Mouse (Mus musculus) CH12.LX (cell line): ENCODE data around the gene Cyth3. TPM values are rescaled to one million over a fixed set of nuclear protein-coding genes. Genes with fewer than 3 reads are reported as not detected.

Experiments used
- DNase-seq: peaks from one replicate; pipeline ENCODE4 v3.0.0-alpha.2; 2013; ENCODE audit errors: extremely low read depth
- H3K27ac ChIP-seq: 2 replicates; pipeline ENCODE4 v1.5.1; 2012; ENCODE audit warnings: low read depth, mild to moderate bottlenecking, control low read depth, moderate library complexity; ENCODE audit not compliant: insufficient read depth
- H3K27me3 ChIP-seq: replicated peaks from 2 replicates; pipeline ENCODE3; 2012; ENCODE audit warnings: inconsistent platforms
- H3K36me3 ChIP-seq, 2 experiments: replicated peaks in 1 of 2; 2 replicates each; pipeline versions ENCODE3 to v1.6.1; 2012; ENCODE audit warnings: inconsistent platforms in 1 of 2, low read length in 1 of 2, mild to moderate bottlenecking in 1 of 2, mixed read lengths in 1 of 2, moderate library complexity in 1 of 2; ENCODE audit not compliant: control insufficient read depth in 1 of 2, insufficient read depth in 1 of 2
- H3K4me1 ChIP-seq, 2 experiments: 2 replicates each; pipeline ENCODE4 v1.6.1; 2012; ENCODE audit warnings: inconsistent platforms in 1 of 2, moderate library complexity in 1 of 2; ENCODE audit not compliant: insufficient read depth in 2 of 2, control insufficient read depth in 1 of 2
- H3K4me2 ChIP-seq: 2 replicates; pipeline ENCODE4 v1.6.1; 2012; ENCODE audit warnings: low read depth, mild to moderate bottlenecking, control low read depth; ENCODE audit not compliant: poor library complexity, insufficient read depth, severe bottlenecking
- H3K4me3 ChIP-seq, 3 experiments: fragments of 150-350 bp in 1 of 3; sonication (generic) in 1 of 3; replicated peaks in 1 of 3; 2 replicates each; pipeline versions ENCODE3 to v1.5.1; 2011 to 2012; ENCODE audit warnings: low read depth in 2 of 3, low read length in 2 of 3, mild to moderate bottlenecking in 2 of 3, moderate library complexity in 2 of 3, control low read depth in 1 of 3, improper control_type of control experiment in 1 of 3, inconsistent platforms in 1 of 3, mixed read lengths in 1 of 3; ENCODE audit not compliant: poor library complexity in 1 of 3
- H3K79me2 ChIP-seq: replicated peaks from 2 replicates; pipeline ENCODE4 v1.6.1; 2012; ENCODE audit warnings: mild to moderate bottlenecking, moderate library complexity; ENCODE audit not compliant: control insufficient read depth, poor library complexity, insufficient read depth, severe bottlenecking; ENCODE audit errors: extremely low read depth
- H3K9ac ChIP-seq: 2 replicates; pipeline ENCODE4 v1.6.1; 2012; ENCODE audit warnings: low read depth, mild to moderate bottlenecking, control low read depth, moderate library complexity; ENCODE audit not compliant: insufficient read depth
- H3K9me3 ChIP-seq: replicated peaks from 2 replicates; pipeline ENCODE3; 2012; ENCODE audit warnings: low read length, inconsistent platforms, mixed read lengths
- BHLHE40 ChIP-seq: IDR thresholded peaks from 2 replicates; pipeline ENCODE4 v1.6.1; 2011; ENCODE audit warnings: mild to moderate bottlenecking, low read depth, low read length, improper control_type of control experiment
- CHD1 ChIP-seq: IDR thresholded peaks from 2 replicates; pipeline ENCODE4 v1.6.1; 2012; ENCODE audit warnings: low read depth, low read length, improper control_type of control experiment, inconsistent platforms
- CHD2 ChIP-seq: IDR thresholded peaks from 2 replicates; pipeline ENCODE4 v1.6.1; 2011; ENCODE audit warnings: low read length, improper control_type of control experiment
- CTCF ChIP-seq, 2 experiments: IDR thresholded peaks in 1 of 2; conservative IDR thresholded peaks in 1 of 2; 2 replicates each; pipeline ENCODE4 v1.5.1; 2011 to 2012; ENCODE audit warnings: low read depth in 2 of 2, low read length in 2 of 2, improper control_type of control experiment in 1 of 2, inconsistent platforms in 1 of 2, mild to moderate bottlenecking in 1 of 2, moderate library complexity in 1 of 2
- E2F4 ChIP-seq: IDR thresholded peaks from 2 replicates; pipeline ENCODE4 v1.6.1; 2011; ENCODE audit warnings: low read depth, low read length, improper control_type of control experiment; ENCODE audit not compliant: insufficient replicate concordance
- ELF1 ChIP-seq: IDR thresholded peaks from 2 replicates; pipeline ENCODE4 v1.6.1; 2014; ENCODE audit warnings: low read depth, mild to moderate bottlenecking, inconsistent platforms, low read length, improper control_type of control experiment
- EP300 ChIP-seq: IDR thresholded peaks from 2 replicates; pipeline ENCODE4 v1.6.1; 2011; ENCODE audit warnings: low read length, improper control_type of control experiment
- ETS1 ChIP-seq: conservative IDR thresholded peaks from 2 replicates; pipeline ENCODE4 v1.6.1; 2012; ENCODE audit warnings: low read depth, mild to moderate bottlenecking, inconsistent platforms, low read length, improper control_type of control experiment, moderate library complexity
- HCFC1 ChIP-seq: IDR thresholded peaks from 2 replicates; pipeline ENCODE4 v1.6.1; 2012; ENCODE audit warnings: low read depth, mild to moderate bottlenecking, inconsistent platforms, low read length, improper control_type of control experiment
- IRF4 ChIP-seq: IDR thresholded peaks from 2 replicates; pipeline ENCODE4 v1.6.1; 2014; ENCODE audit warnings: low read depth, mild to moderate bottlenecking, inconsistent platforms, low read length, improper control_type of control experiment
- JUN ChIP-seq: IDR thresholded peaks from 2 replicates; pipeline ENCODE4 v1.6.1; 2011; ENCODE audit warnings: low read depth, mild to moderate bottlenecking, low read length, improper control_type of control experiment, moderate library complexity; ENCODE audit not compliant: insufficient read depth
- MAFK ChIP-seq: IDR thresholded peaks from 2 replicates; pipeline ENCODE4 v1.6.1; 2011; ENCODE audit warnings: low read length, improper control_type of control experiment; ENCODE audit not compliant: insufficient replicate concordance
- MAX ChIP-seq: IDR thresholded peaks from 2 replicates; pipeline ENCODE4 v1.6.1; 2011; ENCODE audit warnings: low read length, improper control_type of control experiment
- MAZ ChIP-seq: IDR thresholded peaks from 2 replicates; pipeline ENCODE4 v1.6.1; 2012; ENCODE audit warnings: low read depth, mild to moderate bottlenecking, inconsistent platforms, low read length, improper control_type of control experiment, moderate library complexity
- MEF2A ChIP-seq: IDR thresholded peaks from 2 replicates; pipeline ENCODE4 v1.6.1; 2014; ENCODE audit warnings: low read depth, mild to moderate bottlenecking, inconsistent platforms, low read length, improper control_type of control experiment, borderline replicate concordance
- MXI1 ChIP-seq: IDR thresholded peaks from 2 replicates; pipeline ENCODE4 v1.6.1; 2011; ENCODE audit warnings: mild to moderate bottlenecking, low read depth, low read length, improper control_type of control experiment
- NELFE ChIP-seq: IDR thresholded peaks from 2 replicates; pipeline ENCODE4 v1.6.1; 2011; ENCODE audit warnings: low read depth, low read length, improper control_type of control experiment
- NRF1 ChIP-seq: IDR thresholded peaks from 2 replicates; pipeline ENCODE4 v1.6.1; 2014; ENCODE audit warnings: low read depth, mild to moderate bottlenecking, inconsistent platforms, low read length, improper control_type of control experiment, moderate library complexity
- POLR2A ChIP-seq: IDR thresholded peaks from 2 replicates; pipeline ENCODE4 v1.6.1; 2011; ENCODE audit warnings: low read depth, mild to moderate bottlenecking, improper control_type of control experiment, low read length
- SIN3A ChIP-seq: IDR thresholded peaks from 2 replicates; pipeline ENCODE4 v1.6.1; 2012; ENCODE audit warnings: low read length, improper control_type of control experiment, inconsistent platforms
- SMC3 ChIP-seq: IDR thresholded peaks from 2 replicates; pipeline ENCODE4 v1.6.1; 2011; ENCODE audit warnings: low read depth, low read length, improper control_type of control experiment
- TBP ChIP-seq: conservative IDR thresholded peaks from 2 replicates; pipeline ENCODE4 v1.6.1; 2011; ENCODE audit warnings: low read depth, low read length, improper control_type of control experiment
- TCF12 ChIP-seq: IDR thresholded peaks from 2 replicates; pipeline ENCODE4 v1.6.1; 2014; ENCODE audit warnings: low read depth, mild to moderate bottlenecking, inconsistent platforms, low read length, improper control_type of control experiment
- UBTF ChIP-seq: IDR thresholded peaks from 2 replicates; pipeline ENCODE4 v1.6.1; 2012; ENCODE audit warnings: low read depth, mild to moderate bottlenecking, inconsistent platforms, low read length, improper control_type of control experiment, moderate library complexity
- USF1 ChIP-seq: IDR thresholded peaks from 2 replicates; pipeline ENCODE4 v1.6.1; 2014; ENCODE audit warnings: low read depth, mild to moderate bottlenecking, inconsistent platforms, low read length, improper control_type of control experiment
- USF2 ChIP-seq: conservative IDR thresholded peaks from 2 replicates; pipeline ENCODE4 v1.6.1; 2011; ENCODE audit warnings: low read depth, low read length, improper control_type of control experiment
- ZC3H11A ChIP-seq: IDR thresholded peaks from 2 replicates; pipeline ENCODE4 v1.6.1; 2012; ENCODE audit warnings: low read depth, mild to moderate bottlenecking, inconsistent platforms, low read length, improper control_type of control experiment
- ZKSCAN1 ChIP-seq: IDR thresholded peaks from 2 replicates; pipeline ENCODE4 v1.6.1; 2012; ENCODE audit warnings: low read depth, inconsistent platforms, low read length, improper control_type of control experiment, borderline replicate concordance
- ZMIZ1 ChIP-seq: IDR thresholded peaks from 2 replicates; pipeline ENCODE4 v1.6.1; 2012; ENCODE audit warnings: low read depth, mild to moderate bottlenecking, inconsistent platforms, low read length, improper control_type of control experiment
- ZNF384 ChIP-seq: IDR thresholded peaks from 2 replicates; pipeline ENCODE4 v1.6.1; 2012; ENCODE audit warnings: low read depth, low read length, improper control_type of control experiment, inconsistent platforms
- dilution Hi-C: fragments of 300-500 bp; cut with MboI; formaldehyde crosslinking; loops from 2 replicates; pipeline ENCODE4 v1.14.3; 2020; ENCODE audit warnings: low sequenced_read_pairs; ENCODE audit not compliant: extremely low pct_unique_long_range_greater_than_20kb, extremely low pct_ligation_motif_present
- in situ Hi-C: fragments of 300-500 bp; cut with MboI; formaldehyde crosslinking; loops from 3 replicates; pipeline ENCODE4 v1.14.3; 2019; ENCODE audit warnings: low sequenced_read_pairs, low pct_ligation_motif_present, low pct_unique_long_range_greater_than_20kb, mixed read lengths
- polyA plus RNA-seq: library from polyadenylated mRNA; unstranded; fragments of >175 nt; gene quantifications from 2 replicates; pipeline ENCODE4 v1.2.1, GENCODE M21; 2012; ENCODE audit warnings: low read depth; ENCODE audit not compliant: insufficient read length
- total RNA-seq, 2 experiments: library from RNA; depleted of rRNA; stranded (reverse); fragments of 300-350 nt in 1 of 2; fragments of >200 nt in 1 of 2; gene quantifications; 2 replicates each; pipeline ENCODE4 v1.2.3; 2012 to 2014

The Cyth3 gene
- total and polyA plus RNA-seq, 3 experiments: 3.3 to 5.4 (median 4.8) TPM

GRCm38 (mm10) chr5:143755529-143756141 lies 133.4 kb downstream of the Cyth3 start:
- Histone ChIP-seq H3K9me3 (no peaks in the 10 kb centered on the region), H3K4me2 (no peak overlapping the region), H3K27me3 (no peaks in the 10 kb centered on the region), H3K4me3 (no peak overlapping the region), H3K27ac (no peak overlapping the region), H3K9ac (no peak overlapping the region), H3K4me1 (peaks cover 6 to 26% of the 10 kb centered on the region in 2 experiments), H3K79me2 (no peaks in the 10 kb centered on the region), H3K36me3 (peaks cover 0 to 3% of the 10 kb centered on the region in 2 experiments)
- TF ChIP-seq POLR2A (peak; percentile 69), NRF1 (no peak), ZMIZ1 (peak; percentile 96), JUN (no peak), ELF1 (no peak), ZNF384 (no peak), BHLHE40 (no peak), TBP (peak; percentile 93)
- in situ Hi-C loops (no loop called here), dilution Hi-C loops (no loop called here)
- no peak for DNase-seq

DNA sequence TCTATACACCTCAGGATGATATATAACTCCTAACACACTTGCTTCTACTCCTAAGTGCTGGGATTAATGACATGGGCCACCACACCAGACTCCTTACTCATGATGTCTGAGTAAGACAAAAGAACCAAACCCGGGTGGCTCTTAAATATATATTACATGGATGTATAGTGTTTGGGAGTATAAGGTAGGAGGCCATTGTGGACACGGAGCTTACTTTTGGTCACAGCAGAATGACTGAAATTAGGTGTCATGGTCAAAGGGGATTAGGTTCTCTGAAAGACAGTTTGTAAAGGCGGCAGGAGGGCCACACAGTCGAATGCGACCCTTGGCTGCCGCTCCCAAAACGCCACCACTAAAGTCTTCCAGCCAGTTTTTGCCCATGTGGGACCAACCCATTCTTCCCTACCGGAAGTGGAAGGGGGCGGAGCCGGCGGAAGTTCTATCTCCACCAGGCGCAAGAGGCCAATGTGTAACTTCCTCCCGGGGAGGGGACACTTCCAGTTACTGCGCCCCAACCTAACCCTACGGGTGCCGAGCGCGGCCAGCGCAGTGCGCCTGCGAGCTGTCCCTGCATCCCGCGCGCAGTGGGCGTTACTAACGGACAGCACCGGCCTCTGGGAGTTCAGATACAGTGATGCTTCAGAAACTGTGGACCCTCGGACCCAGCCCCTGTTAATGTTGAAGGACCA lies 135.7 kb downstream of the Cyth3 start:
- H3K4me3 ChIP-seq: peak overlapping the region; percentile 57 to 71 (median 65)
- DNase-seq: peak; percentile 95
- H3K4me1 ChIP-seq: peaks cover 7 to 27% of the 10 kb centered on the region in 2 experiments
- H3K27me3 ChIP-seq: no peaks in the 10 kb centered on the region
- H3K27ac ChIP-seq: no peak overlapping the region
- H3K79me2 ChIP-seq: no peaks in the 10 kb centered on the region
- H3K9ac ChIP-seq: peak overlapping the region; percentile 76
- peaks cover 0 to 12% of the 10 kb centered on the region in 2 experiments for H3K36me3 ChIP-seq
- peak overlapping the region; percentile 63 for H3K4me2 ChIP-seq
- H3K9me3 ChIP-seq: no peaks in the 10 kb centered on the region
- in situ Hi-C loops (no loop called here), dilution Hi-C loops (no loop called here)
- TF ChIP-seq CHD2 (no peak), MAFK (no peak), EP300 (no peak), MEF2A (peak; percentile 64), ZMIZ1 (peak; percentile 58; the same call in 1 of the 2 replicates), JUN (no peak), TCF12 (peak; percentile 65), ZNF384 (no peak), SIN3A (peak; percentile 92), NRF1 (peak; percentile 79), IRF4 (peak; percentile 80; the same call in 1 of the 2 replicates), BHLHE40 (peak; percentile 28; the same call in 1 of the 2 replicates), POLR2A (peak; percentile 82), USF2 (no peak), MXI1 (peak; percentile 89), TBP (peak; percentile 79), UBTF (no peak), HCFC1 (peak; percentile 89), ETS1 (peak; percentile 14; the same call in 1 of the 2 replicates), NELFE (peak; percentile 57), E2F4 (peak; percentile 67; the same call in 1 of the 2 replicates), CHD1 (no peak), CTCF (conservative IDR thresholded peaks at IDR 0.05 in 1 of 2, IDR thresholded peaks at IDR 0.05 in 1 of 2; ENCODE audit: low read depth in 2 of 2, low read length in 2 of 2) (no peak), MAZ (peak; percentile 98), ZKSCAN1 (no peak), USF1 (no peak; the same call in 1 of the 2 replicates), MAX (peak; percentile 63), ELF1 (peak; percentile 94), ZC3H11A (no peak), SMC3 (no peak)
